In the genomic region with DNA sequence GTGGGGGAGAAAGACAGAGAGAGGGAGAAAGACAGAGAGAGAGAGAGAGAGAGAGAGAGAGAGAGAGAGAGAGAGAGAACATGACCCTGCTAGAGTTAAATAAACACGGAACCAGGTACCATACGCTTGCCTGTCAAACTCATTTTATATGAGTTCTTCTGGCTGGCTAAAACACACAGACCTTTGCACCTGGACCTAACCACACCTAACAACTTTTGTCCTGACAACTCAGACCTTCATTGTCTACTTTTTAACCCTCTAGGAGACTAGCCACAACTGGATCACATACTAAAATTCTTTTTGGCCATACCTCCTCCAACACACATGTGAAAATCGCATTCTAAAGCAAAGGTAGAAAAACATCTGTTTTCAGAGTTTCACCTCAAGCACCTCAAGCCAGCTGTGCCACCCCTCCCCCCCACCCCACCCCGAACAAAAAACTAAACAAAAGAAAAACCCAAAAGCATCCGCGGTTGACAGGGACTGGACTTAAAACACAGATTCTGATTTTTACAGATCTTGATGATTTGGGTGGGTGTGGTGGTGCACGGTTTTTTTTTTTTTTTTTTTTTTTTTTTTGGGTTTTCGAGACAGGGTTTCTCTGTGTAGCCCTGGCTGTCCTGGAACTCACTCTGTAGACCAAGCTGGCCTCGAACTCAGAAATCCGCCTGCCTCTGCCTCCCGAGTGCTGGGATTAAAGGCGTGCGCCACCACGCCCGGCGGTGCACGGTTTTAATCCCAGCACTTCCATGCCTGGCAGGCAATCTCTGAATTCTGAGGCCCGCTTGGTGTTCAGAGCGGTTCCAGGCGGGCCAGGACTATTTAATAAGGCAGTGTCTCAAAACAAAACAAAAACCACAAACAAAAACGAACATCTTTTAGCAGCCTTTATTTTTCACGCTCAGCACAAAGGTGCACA, we compare ENCODE assay signal across 8 mouse cellular contexts. TPM values are rescaled to one million over a fixed set of nuclear protein-coding genes. Genes with fewer than 3 reads are reported as not detected.
A peak's percentile ranks its signal among the peaks of the same experiment; 100 is the strongest.
DNase-seq lines count a peak whose midpoint lies in the region; ATAC-seq lines count a peak whose summit lies in the region.

No protein-coding gene starts in this region.

- peak overlapping the region; percentile 92 for H3K9ac ChIP-seq in liver, embryonic 11.5 days (ENCODE audit: low read depth, low read length)

- peaks cover 9% of the 10 kb centered on the region for H3K36me3 ChIP-seq in erythroblast, embryonic 14.5 days (ENCODE audit: control insufficient read depth)
- H3K36me3 ChIP-seq in liver, embryonic 11.5 days (ENCODE audit: control insufficient read depth, insufficient read depth, low read length): no peaks in the 10 kb centered on the region; the same call in 1 of the 2 replicates

- peaks cover 24% of the 10 kb centered on the region for H3K4me1 ChIP-seq in erythroblast, embryonic 14.5 days (ENCODE audit: control insufficient read depth)
- peaks cover 13% of the 10 kb centered on the region for H3K4me1 ChIP-seq in liver, embryonic 11.5 days (replicated peaks; ENCODE audit: control insufficient read depth, insufficient read depth, low read length)

- peak overlapping the region; percentile 93 for H3K27ac ChIP-seq in liver, embryonic 11.5 days (ENCODE audit: low read depth, low read length)

- H3K27me3 ChIP-seq in erythroblast, embryonic 14.5 days (ENCODE audit: control insufficient read depth): peaks cover 18% of the 10 kb centered on the region
- H3K27me3 ChIP-seq in liver, embryonic 11.5 days (replicated peaks; ENCODE audit: control insufficient read depth, insufficient read depth, low read length): no peaks in the 10 kb centered on the region

- DNase-seq in thymus, postnatal 0 days (ENCODE audit: low spot score): peak; percentile 39
- DNase-seq in thymus, postnatal 14 days: no peak
- no peak for DNase-seq in liver, embryonic 11.5 days (ENCODE audit: low spot score)
- peak; percentile 68 for DNase-seq in yolk sac, embryonic 10.5 days (ENCODE audit: low spot score)
- no peak for DNase-seq in left cerebral cortex, adult 9 months (ENCODE audit: low spot score in 2 of 2)
- no peak for DNase-seq in retina, embryonic 14.5 days (ENCODE audit: low spot score)

- H3K4me2 ChIP-seq in liver, embryonic 11.5 days: peak overlapping the region; percentile 92

- 20% methylated on average over 20 of the region's 22 CpGs for WGBS in liver, embryonic 11.5 days

- H3K9me3 ChIP-seq in erythroblast, embryonic 14.5 days (ENCODE audit: control insufficient read depth, low read length): no peaks in the 10 kb centered on the region
- H3K9me3 ChIP-seq in liver, embryonic 11.5 days (ENCODE audit: control insufficient read depth, low read length): no peaks in the 10 kb centered on the region

- H3K4me3 ChIP-seq in erythroblast, embryonic 14.5 days (replicated peaks): peak overlapping the region; percentile 93
- H3K4me3 ChIP-seq in liver, embryonic 11.5 days (ENCODE audit: low read depth, low read length): peak overlapping the region; percentile 84

- ATAC-seq in erythroblast, adult 5-6 weeks (replicated peaks; ENCODE audit: low FRiP score, poor library complexity, severe bottlenecking): no peak
- ATAC-seq in liver, embryonic 11.5 days (replicated peaks; ENCODE audit: low FRiP score): no peak

RNA-seq across cellular contexts. Expression of a gene that starts 0.7 kb away (rescaled TPM):
- polyA plus RNA-seq in erythroblast, embryonic 14.5 days (2012): 0.36 and 0.44 TPM in 2 replicates
- total RNA-seq in erythroblast, adult 5-6 weeks (2015; ENCODE audit: low replicate concordance): 5.2 and 11.9 TPM in 2 replicates
- 11.5 and 13.4 TPM in 2 replicates for total RNA-seq in erythroblast, adult 5-6 weeks (2017; ENCODE audit: low replicate concordance)
- 12.1 and 13.8 TPM in 2 replicates for polyA plus RNA-seq in thymus, postnatal 0 days (2015; fragmentation: Nextera tagmentation; extraction: Ambion mirVana)
- polyA plus RNA-seq in liver, embryonic 11.5 days (2014; fragmentation: Nextera tagmentation; extraction: Ambion mirVana): 13.6 and 13.7 TPM in 2 replicates

RNA-seq across cellular contexts. Expression of a gene that starts 50.6 kb away (rescaled TPM):
- 2.8 and 4.9 TPM in 2 replicates for polyA plus RNA-seq in erythroblast, embryonic 14.5 days (2012)
- 35.2 and 58.1 TPM in 2 replicates for total RNA-seq in erythroblast, adult 5-6 weeks (2015; ENCODE audit: low replicate concordance)
- 142 and 194 TPM in 2 replicates for total RNA-seq in erythroblast, adult 5-6 weeks (2017; ENCODE audit: low replicate concordance)
- 58.1 and 60.8 TPM in 2 replicates for polyA plus RNA-seq in thymus, postnatal 0 days (2015; fragmentation: Nextera tagmentation; extraction: Ambion mirVana)
- 48.2 and 54.3 TPM in 2 replicates for polyA plus RNA-seq in liver, embryonic 11.5 days (2014; fragmentation: Nextera tagmentation; extraction: Ambion mirVana)

RNA-seq across cellular contexts. Expression of a gene that starts 52.6 kb away (rescaled TPM):
- polyA plus RNA-seq in erythroblast, embryonic 14.5 days (2012): 1.1 TPM in 2 replicates
- total RNA-seq in erythroblast, adult 5-6 weeks (2015; ENCODE audit: low replicate concordance): 51.5 and 62.5 TPM in 2 replicates
- 129 and 137 TPM in 2 replicates for total RNA-seq in erythroblast, adult 5-6 weeks (2017; ENCODE audit: low replicate concordance)
- polyA plus RNA-seq in thymus, postnatal 0 days (2015; fragmentation: Nextera tagmentation; extraction: Ambion mirVana): 311 and 342 TPM in 2 replicates
- 9.4 and 10.0 TPM in 2 replicates for polyA plus RNA-seq in liver, embryonic 11.5 days (2014; fragmentation: Nextera tagmentation; extraction: Ambion mirVana)

Comparison
In these comparisons a context has a peak if more than half of its experiments do, and no peak if none do; other contexts are left out.
1. DNase-seq: peak in thymus, postnatal 0 days (single experiment) and yolk sac, embryonic 10.5 days (single experiment); none in thymus, postnatal 14 days (single experiment), liver, embryonic 11.5 days (single experiment), left cerebral cortex, adult 9 months (0 of 2) and retina, embryonic 14.5 days (single experiment).
2. RNA of a gene that starts 52.6 kb away (polyA plus RNA-seq): 311 to 342 TPM in thymus, postnatal 0 days; 9.4 to 10.0 TPM in liver, embryonic 11.5 days and 1.1 TPM in erythroblast, embryonic 14.5 days; every median in the first group is over 10 times any median in the second.